Mouse (Mus musculus): ENCODE data around the gene Cplx3.
A peak's percentile ranks its signal among the peaks of the same experiment; 100 is the strongest.

The Cplx3 gene

DNA sequence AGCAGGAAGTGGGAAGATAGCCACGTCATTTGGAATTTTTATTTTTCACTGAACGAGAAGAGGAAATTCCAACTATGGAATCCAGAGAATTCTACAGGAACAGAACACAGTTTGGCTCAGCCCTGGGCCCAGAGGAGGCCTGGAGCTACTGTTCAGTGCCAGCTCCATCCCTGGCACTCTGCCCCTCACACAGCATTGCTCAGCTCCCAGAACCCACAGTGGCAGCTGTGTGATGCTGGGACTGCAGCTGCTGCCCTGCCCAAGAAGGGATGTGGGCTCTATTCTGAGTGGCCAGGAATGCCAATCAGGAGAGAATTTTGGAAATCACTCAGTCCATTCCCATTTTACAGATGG lies 4.8 kb downstream of the Cplx3 start:
- no peak for DNase-seq (ENCODE audit: low spot score in 2 of 2)

DNA sequence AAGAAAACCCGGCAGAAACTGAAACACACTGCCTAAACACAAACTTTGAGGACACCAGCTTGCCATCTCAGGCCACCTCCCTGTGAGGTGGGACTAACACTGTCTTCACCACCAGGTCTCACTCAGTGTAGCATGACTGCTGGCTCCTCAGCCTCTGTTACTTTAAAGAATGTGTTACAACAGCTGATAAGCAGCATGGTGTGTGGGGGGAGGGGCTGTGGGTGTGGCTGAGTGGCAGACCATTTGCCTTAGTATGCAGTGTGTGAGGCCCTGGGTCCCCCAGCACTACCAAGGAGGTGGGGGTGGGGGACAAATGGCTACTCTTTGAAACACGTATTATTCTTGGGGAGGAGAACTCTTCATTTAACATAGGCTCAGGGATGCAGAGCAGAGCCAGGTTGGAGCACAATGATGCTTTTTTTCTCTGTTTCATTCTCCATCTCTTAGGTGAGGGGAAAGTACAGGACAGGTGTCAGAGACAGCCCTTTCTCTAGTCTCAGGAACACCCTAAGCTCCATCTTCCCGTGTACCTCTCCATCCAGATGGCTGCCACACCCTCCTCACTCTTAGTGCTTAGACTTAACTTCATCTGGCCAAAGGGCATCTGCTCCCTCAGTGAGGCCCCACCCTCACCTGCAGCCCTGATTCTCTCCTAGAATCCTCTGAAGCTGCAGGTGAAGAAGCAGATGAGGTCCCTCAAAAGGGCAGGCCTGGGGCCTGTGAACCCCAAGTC lies 5.3 kb downstream of the Cplx3 start:
- DNase-seq (ENCODE audit: low spot score in 2 of 2), result no peak

DNA sequence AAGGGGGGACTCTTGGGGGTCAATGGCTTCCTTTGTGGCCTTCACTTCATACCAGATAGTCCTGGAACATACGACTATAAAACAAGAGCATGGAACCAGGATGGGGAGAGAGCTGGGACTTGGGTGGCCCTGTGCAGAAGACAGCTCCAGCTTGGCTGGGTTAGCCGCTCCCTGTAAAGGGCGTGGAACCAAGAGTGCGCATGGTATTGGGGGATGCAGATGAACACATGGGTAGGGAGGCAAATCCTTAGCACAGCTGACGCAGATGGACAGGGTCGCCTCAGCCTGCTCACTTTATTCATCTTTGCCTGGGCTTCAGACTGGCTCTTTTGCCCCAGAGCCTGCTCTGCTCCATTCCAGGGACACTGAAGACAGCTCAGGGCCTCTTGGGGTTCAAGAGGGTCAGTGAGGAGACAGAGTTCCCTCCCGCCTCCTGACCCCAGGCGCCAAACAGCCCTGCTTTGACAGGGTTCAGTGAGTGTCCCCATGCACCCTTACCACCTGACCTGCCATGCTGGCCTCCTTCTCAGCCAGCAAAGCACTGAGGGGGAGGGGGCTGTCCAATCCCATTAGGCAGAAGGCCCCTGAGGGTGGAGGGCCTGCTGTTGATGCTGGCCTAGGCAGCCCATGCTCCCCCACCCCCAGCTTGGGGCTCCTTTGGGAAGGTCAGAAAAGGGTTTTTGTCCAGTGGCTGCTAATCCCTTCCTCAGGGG lies 7.1 kb downstream of the Cplx3 start:
- no peak for DNase-seq (ENCODE audit: low spot score in 2 of 2)

DNA sequence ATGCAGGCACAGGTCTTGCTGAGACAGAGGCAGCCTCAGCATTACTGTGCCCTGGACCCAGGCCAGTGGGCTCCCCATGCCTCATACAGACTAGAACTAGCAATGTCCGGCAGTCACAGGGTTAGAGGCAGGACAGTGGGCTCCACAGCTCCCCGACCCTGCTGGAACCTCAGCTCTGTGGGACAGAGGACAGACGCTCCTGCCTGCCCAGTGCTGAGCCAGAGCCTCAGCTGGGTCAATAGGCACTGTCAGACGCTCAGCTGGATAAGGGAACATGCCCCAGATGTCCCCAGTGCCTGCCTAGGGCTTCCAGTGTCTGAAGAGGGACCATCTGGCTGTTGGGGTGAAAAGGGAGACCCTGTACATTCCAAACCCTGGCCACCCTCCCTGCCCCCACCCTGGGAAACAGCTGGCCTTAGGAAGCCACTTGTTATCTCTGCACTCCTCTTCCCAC lies 8.1 kb downstream of the Cplx3 start:
- DNase-seq (ENCODE audit: low spot score in 2 of 2), result no peak

DNA sequence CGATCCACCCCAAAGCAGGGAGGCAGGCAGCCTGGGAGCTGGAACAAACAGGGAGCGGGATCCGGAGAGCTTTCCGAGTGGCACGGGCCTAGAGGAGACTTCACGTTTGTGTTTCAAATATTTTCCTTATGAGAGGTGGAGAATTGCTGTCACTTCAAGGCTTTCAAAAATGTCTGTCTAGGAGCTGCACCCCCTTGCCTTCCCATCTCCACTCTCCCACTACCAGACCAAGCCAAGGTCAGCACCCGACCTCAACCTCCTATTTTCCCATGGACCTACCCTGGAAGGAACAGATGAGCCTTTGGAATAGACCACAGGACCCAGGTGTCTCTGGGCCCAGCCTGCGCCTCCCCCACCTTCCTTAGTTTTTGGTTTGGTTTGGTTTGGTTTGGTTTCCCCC lies 8.8 kb downstream of the Cplx3 start:
- DNase-seq (ENCODE audit: low spot score in 2 of 2), result no peak

DNA sequence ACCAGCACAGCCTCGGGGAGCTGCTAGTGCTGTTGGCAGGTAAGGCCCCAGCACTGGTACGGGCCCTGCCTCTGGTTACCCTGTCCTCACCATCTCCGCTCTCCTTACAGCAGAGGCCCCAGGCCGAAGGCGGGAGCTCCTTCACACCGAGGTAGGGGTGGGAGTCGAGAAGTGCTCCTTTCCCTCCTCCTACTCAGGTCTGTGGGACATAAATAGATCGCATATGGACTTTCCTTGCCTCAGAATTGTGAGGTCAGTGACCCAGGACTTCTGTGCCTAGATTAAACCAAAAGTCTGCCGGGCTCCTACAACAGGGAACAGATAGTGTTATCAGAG lies 11.9 kb downstream of the Cplx3 start:
- DNase-seq (ENCODE audit: low spot score in 2 of 2), result no peak

DNA sequence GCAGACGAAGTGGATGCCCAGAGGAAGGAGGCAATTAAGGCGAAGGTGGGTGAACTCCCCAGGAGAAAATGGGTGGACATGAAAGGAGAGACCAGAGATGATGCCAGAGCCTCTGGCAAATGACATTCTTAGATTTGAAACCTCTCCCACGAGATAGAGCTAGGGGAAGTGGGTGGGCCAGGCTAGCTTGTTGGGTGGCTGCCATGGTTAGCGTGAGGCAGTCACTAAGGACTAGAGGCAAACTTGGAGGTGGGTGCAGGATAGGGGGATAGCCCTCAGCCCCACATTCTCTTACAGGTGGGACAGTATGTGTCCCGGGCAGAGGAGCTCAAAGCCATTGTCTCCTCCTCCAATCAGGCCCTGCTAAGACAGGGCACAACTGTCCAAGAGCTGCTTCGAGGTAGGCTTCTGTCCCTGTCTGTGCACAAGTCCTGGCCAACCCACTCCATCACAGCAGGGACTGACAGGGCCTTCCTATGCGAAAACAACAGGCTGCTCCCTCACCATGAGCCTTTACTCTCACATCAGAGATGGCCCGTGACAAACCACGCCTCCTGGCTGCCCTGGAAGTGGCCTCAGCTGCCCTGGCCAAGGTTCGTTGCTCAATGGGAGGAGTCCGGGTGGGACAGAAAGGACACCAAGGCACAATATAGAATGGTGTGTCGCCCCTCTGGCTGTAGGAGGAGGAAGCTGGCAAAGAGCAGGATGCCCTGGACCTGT lies 12.5 kb downstream of the Cplx3 start:
- DNase-seq (ENCODE audit: low spot score in 2 of 2), result no peak

DNA sequence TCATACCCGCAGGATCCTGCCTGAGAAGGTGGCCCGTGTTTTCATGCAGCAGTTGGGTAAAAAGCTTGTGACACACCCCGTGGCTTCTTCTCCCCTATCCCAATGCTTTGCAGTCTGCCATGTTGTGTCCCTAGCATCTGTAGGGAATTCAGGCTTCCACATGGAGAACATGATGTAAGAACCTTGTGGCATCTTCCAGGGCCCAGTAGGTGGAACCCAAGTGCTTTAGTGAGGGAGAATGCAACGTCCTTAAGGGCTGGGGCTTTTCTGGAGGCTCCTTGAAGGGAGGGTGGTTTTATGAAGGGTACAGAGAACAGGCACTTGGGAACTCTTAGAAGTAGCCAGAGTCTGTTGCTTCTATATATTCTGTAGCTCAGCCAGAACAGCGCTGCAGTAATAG lies 15.4 kb downstream of the Cplx3 start:
- no peak for DNase-seq (ENCODE audit: low spot score in 2 of 2)

DNA sequence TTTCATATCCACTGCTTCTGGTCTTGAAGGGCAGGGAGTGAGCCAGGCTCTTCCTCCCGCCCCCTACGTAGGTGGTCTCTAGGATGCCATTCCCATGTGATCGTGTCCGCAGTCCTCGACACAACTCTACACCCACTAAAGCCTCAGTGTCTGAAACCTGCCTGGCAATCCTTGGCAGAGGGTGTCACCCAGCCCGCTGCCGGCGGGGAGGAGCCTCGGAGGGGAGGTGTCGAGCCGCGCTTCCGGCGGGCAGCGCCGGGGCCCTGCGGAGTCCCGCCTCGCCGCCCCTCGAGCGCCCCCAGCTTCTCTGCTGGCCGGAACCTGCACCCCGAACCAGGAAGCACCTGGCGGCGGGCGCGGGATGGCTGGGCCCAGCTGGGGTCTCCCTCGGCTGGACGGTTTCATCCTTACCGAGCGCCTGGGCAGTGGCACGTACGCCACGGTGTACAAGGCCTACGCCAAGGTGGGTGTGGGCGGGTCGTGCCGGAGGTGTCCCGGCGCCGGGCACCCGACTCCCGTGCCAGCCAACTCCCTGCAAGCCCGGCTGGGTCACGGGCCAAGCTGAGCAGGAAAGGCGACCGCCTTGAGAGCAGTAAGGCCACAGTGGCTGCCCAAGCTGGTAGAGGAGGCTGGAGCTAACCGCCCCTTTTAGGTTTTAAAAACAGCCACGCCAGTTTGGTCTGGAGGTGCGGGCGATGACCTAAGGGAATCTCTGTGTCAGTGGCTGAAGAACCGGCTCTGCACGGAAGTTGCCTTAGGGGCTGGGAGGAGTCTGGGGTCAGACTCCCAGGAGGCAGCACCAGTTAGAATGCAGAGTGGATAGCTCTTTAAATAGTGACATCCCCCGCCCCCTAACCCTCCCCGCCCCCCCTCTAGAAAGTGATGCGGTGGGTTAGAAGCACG lies 16.6 kb downstream of the Cplx3 start, which contains the start of gene Ulk3:
Gene Ulk3 (plus strand): TSS at position 229 of the 903 bp plus-strand sequence.
- DNase-seq (ENCODE audit: low spot score in 2 of 2), result peak; percentile 75 to 81

DNA sequence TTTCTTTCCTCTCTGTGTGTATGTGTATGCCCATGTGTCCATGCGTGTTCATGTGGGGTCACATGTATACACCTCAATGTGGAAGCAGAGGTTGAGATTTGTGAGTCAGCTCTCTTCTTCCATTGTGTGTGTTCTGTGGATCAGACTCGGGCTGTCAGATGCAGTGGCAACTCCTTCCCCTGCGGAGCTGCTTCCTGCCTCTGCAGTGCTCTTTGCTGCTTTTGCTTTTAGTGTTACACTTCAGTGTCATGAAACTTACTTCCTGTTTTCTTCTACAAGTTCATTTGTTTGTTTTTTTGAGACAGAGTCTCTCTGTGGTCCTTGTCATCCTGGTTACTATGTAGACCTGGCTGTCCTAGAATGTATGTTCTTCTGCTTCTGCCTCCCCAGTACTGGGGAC lies 21.1 kb downstream of the Cplx3 start:
- DNase-seq (ENCODE audit: low spot score in 2 of 2), result no peak

DNA sequence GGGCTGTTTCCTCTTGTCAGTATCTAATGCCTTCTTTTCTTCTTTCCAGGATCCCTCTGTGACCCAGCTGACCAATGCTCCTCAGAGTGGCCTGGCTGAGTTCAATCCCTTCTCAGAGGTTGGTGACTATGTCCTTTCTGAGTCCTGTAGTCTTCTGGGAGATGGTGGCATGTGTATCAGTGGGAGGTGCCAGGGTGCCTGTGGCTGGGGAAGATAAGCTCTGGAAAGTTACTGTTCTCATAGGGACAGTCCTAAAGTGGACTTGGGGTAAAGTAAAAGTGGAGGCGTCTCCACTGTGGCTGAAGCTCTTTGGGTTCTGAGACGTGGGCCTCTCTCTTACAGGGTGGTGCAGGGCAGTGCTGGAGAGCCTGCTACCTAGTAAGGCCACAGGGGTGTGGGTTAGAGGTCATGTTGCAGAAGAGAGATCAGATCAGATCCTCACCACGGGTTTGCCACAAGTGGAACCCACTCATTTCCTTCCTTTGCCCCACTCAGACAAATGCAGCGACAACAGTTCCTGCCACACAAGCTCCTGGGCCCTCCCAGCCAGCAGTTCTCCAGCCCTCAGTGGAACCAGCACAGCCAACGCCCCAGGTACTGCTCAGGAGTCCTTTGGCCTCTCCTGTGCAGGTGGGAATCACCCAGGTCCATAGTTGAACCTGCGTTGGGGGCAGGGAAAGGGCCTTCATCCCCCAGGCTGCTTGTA lies 28.8 kb downstream of the Cplx3 start:
- no peak for DNase-seq (ENCODE audit: low spot score in 2 of 2)

DNA sequence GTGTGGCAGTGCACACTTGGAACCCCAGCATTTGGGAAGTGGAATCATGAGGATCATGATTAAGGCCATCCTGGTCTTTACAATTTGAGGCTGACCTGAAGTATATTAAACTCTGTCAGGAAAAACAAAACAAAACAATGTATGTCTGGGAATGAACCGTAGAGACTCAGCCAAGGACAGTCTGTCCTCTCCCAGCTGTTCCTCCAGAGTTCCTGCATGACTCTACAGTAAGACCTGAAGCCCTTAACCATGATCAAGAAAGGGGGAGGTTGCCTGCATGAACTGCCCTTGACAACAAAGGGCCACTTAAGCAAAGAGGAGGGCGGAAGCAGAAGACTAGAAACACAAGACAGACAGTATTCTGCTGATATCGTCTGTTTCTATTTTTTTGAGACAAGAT lies 30.5 kb downstream of the Cplx3 start:
- DNase-seq (ENCODE audit: low spot score in 2 of 2), result no peak

DNA sequence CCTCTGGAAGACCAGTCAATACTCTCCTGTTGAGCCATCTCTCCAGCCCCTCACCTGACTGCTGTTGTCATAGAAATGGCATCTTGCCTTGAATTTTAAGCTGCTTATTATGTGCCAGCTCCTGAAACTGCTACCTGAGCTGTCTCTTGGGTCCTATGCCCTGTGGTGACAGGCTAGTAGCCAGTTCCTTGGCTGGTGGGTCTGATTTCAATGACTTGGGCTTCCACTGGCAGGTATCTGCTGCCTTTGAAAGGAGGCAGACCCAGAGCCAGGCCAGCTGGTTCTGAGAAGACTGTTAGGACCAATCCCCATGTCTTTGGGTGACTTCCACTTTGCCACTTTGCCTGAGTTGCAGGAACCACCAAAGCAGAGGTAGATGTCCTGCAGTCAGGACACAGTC lies 31.7 kb downstream of the Cplx3 start:
- DNase-seq (ENCODE audit: low spot score in 2 of 2), result no peak

DNA sequence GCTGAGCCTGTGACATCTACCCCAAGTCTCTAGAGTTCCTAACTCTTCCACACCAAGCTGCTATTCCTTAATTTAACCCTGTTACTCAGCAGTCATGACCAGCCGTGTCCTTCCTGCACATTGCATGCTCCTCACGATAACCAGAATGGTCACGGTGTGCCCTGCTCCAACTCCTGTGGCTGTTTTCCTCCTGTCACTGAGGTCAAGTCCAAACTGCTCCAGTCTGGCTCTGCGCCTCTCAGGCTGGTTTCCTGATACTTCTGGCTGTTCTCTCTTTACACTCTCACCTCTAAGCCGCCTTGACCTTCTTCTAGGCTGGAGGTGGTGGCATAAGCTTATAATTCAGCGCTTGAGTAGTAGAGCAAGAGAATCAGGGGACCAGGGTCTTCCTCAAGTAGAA lies 37.6 kb downstream of the Cplx3 start:
- DNase-seq (ENCODE audit: low spot score in 2 of 2), result no peak

DNA sequence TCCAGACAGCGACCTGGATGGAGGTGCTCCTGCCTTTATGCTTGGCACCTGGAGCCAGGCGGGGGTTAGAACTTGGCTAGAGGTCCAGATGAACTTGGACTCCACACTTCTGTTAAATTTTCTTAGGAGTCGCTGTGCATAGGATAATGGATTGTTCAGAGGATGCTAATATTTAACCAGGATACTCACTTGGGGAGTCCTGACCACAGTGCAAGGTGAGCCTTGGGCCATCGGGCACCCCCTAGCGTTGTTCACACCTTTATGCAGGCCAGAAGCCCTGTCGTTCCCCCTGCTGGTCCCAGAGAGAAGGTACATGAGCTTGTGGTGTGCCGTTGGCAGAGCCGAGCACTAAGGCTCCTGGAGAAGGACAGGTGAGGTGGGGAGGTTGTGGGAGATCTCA lies 39.2 kb downstream of the Cplx3 start:
- no peak for DNase-seq (ENCODE audit: low spot score in 2 of 2)

DNA sequence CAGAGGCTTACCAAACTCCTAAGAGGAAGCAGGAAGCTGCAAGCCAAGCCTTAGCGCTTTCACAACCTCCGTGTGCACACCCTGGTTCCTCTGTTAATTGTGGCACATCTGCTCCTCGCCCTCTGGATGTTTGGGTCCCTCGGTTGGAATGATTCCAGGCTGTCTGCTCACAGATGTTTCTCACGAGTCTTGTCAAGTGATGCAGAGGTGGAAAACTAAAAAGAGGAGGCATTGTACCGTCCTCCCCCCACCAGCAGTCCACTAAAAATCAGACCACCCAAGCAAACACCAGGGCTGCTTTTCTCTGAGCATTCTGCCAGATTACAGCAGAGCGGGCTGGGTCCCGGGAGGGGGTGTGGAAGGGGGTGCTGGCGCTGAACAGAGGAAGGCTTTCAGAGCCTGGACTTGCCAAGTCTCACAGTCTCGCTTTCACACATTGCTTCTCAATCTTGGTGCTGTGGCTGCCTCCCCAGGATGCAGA lies 40.3 kb downstream of the Cplx3 start:
- DNase-seq (ENCODE audit: low spot score in 2 of 2), result peak; percentile 50 to 64

DNA sequence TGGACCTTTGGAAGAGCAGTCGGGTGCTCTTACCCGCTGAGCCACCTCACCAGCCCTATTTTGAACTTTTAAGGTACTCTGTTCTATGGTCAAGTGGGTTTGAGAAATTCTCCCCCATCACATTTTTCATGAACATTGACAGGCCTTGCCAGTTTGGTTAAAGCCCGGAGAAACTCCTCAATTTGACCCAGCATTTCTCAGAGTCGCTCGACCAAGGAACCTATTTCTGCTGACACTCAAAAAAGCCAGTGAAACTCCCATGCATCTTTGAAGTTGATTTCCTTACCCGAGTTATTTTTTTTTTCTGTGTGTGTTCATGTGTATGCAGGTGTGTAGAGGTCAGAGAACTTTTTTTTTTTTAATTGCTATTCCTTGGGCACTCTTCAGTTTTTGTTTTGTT lies 41.5 kb downstream of the Cplx3 start:
- no peak for DNase-seq (ENCODE audit: low spot score in 2 of 2)

DNA sequence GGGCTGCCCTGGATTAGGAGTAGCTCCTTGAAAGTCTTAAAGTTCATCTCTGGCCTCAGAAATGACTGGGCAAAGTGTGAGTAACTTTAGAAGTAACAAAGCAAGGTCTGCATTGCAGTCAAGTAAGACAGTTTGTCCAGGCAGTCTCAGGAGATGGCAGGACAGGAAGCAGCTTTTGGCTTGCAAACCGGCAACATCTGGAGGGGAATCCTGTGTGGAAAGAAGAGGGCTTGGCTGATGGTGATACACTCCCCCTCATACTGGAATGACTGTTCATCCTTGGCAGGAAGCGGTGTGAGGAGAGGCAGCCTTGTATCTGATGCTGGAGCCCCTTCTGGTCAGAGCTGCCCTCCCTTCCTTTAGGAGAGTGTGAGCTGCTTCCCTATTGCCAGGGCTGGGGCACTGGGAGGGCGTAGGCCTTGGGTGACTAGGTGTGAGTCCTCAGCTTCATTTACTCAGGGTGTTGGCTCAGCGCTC lies 43.1 kb downstream of the Cplx3 start:
- DNase-seq (ENCODE audit: low spot score in 2 of 2), result peak; percentile 65 to 81

DNA sequence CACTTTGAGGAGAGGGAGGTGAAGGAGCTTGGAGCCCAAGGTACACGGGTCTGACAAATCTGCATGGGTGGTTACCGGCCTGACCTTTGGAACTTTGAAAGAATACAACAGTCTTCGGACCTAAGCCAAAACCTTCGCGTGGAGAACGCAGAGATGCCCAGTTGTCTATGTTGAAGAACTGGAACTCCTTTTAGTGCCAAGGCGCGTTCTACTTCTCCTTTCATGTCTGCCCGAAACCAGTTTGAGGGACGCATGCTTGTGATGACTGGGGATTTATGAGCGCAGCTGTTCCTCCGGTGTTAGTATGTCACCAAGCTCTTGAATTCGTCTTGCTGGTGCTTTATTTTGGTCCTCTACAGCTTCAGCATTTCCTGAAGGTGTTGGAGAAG lies 44.4 kb downstream of the Cplx3 start:
- DNase-seq (ENCODE audit: low spot score in 2 of 2), result no peak

DNA sequence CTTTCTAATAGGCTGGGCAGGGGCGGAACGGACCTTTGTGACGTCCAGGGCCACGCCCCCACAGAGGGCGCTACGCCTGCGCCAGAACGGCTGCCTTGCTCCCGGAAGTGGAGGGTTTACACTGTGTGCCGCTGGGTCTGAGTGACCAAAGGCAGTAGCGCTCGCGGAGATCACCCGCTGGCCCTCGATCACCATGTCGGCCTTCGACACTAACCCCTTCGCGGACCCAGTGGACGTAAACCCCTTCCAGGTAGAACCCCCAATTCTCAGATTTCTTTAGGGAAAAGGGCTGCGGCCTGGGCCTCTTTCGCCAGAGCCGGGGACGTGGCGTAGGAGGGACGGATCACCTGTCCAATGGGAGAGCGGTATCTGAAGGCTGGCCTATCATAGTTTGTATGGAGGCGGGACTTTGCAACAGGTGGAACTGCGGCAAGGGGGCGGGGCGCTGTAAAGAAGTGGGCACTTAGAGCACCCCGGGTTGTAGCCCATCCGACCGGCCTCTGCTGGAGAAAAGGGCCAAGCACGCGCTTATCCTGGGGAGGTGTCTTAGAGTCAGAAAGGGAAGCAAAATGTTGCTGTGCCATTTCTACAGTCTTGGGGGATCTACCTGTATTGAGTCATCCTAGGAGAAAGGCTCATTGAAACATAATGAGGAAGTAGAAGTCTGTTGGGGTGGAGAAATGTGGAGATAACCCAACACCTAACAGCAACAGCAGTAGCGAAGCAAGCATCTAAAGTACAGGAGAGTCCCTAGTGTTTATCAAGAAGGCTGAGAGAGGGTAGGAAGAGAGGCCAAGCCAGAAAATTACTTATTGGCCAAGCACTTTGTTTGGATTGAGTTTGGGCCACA lies 45.0 kb downstream of the Cplx3 start, which contains the start of gene Scamp2:
Gene Scamp2 (plus strand): TSS at position 83 of the 850 bp plus-strand sequence.
- DNase-seq (ENCODE audit: low spot score in 2 of 2), result peak; percentile 96
